Mouse (Mus musculus): Measurements from ENCODE around the gene Glipr1.
A peak's percentile ranks its signal among the peaks of the same experiment; 100 is the strongest.
"Not testable (repeated sequence)": the region's sequence is repeated elsewhere in the genome, so short reads cannot be mapped to it uniquely, and the experiment has no call there.

The Glipr1 gene

GRCm38 (mm10) chr10:112002544-112003215 is at the start of gene Glipr1:
Gene Glipr1, minus strand, starts transcription at chr10:112002631.
- DNase-seq (ENCODE audit: low spot score in 2 of 2): no peak

- DNase-seq (ENCODE audit: low spot score in 2 of 2): not testable (repeated sequence)
Measured at GRCm38 (mm10) chr10:112051956-112052355, 49.5 kb upstream of the Glipr1 start.

- DNase-seq (ENCODE audit: low spot score in 2 of 2): no peak
Measured at GRCm38 (mm10) chr10:112051220-112051619, 48.8 kb upstream of the Glipr1 start.

- not testable (repeated sequence) for DNase-seq (ENCODE audit: low spot score in 2 of 2)
Measured at GRCm38 (mm10) chr10:112044283-112044682, 41.9 kb upstream of the Glipr1 start.

GRCm38 (mm10) chr10:112043523-112043922 is 41.1 kb upstream of the Glipr1 start:
- DNase-seq (ENCODE audit: low spot score in 2 of 2): not testable (repeated sequence)

- DNase-seq (ENCODE audit: low spot score in 2 of 2): not testable (repeated sequence)
Measured at GRCm38 (mm10) chr10:112028689-112029088, 26.3 kb upstream of the Glipr1 start.

GRCm38 (mm10) chr10:112023585-112023984 is 21.2 kb upstream of the Glipr1 start:
- no peak for DNase-seq (ENCODE audit: low spot score in 2 of 2)

GRCm38 (mm10) chr10:112009511-112009910 is 7.1 kb upstream of the Glipr1 start:
- not testable (repeated sequence) for DNase-seq (ENCODE audit: low spot score in 2 of 2)

- DNase-seq (ENCODE audit: low spot score in 2 of 2): no peak
Measured at GRCm38 (mm10) chr10:112001756-112002520, 493 bp downstream of the Glipr1 start.

- no peak for DNase-seq (ENCODE audit: low spot score in 2 of 2)
Measured at GRCm38 (mm10) chr10:112001350-112001749, 1.1 kb downstream of the Glipr1 start.

- no peak for DNase-seq (ENCODE audit: low spot score in 2 of 2)
Measured at GRCm38 (mm10) chr10:112000568-112000967, 1.9 kb downstream of the Glipr1 start.

- no peak for DNase-seq (ENCODE audit: low spot score in 2 of 2)
Measured at GRCm38 (mm10) chr10:111999765-112000164, 2.7 kb downstream of the Glipr1 start.

GRCm38 (mm10) chr10:111997671-111998070 is 4.8 kb downstream of the Glipr1 start:
- DNase-seq (ENCODE audit: low spot score in 2 of 2): no peak

- DNase-seq (ENCODE audit: low spot score in 2 of 2): no peak
Measured at GRCm38 (mm10) chr10:111996911-111997347, 5.5 kb downstream of the Glipr1 start.

GRCm38 (mm10) chr10:111996549-111996904 is 5.9 kb downstream of the Glipr1 start:
- no peak for DNase-seq (ENCODE audit: low spot score in 2 of 2)

- no peak for DNase-seq (ENCODE audit: low spot score in 2 of 2)
Measured at GRCm38 (mm10) chr10:111995803-111996548, 6.5 kb downstream of the Glipr1 start.

- DNase-seq (ENCODE audit: low spot score in 2 of 2): no peak
Measured at GRCm38 (mm10) chr10:111986453-111986852, 16.0 kb downstream of the Glipr1 start.

GRCm38 (mm10) chr10:111983070-111983469 is 19.4 kb downstream of the Glipr1 start:
- DNase-seq (ENCODE audit: low spot score in 2 of 2): no peak

GRCm38 (mm10) chr10:111977584-111977983 is 24.8 kb downstream of the Glipr1 start:
- DNase-seq (ENCODE audit: low spot score in 2 of 2): peak; percentile 29 to 43

- peak; percentile 84 to 90 for DNase-seq (ENCODE audit: low spot score in 2 of 2)
Measured at GRCm38 (mm10) chr10:111972542-111973361, 29.7 kb downstream of the Glipr1 start, which contains the start of gene Krr1. Gene Krr1, plus strand, starts transcription at chr10:111972664.

GRCm38 (mm10) chr10:111971929-111972328 is 30.5 kb downstream of the Glipr1 start:
- DNase-seq (ENCODE audit: low spot score in 2 of 2): no peak

All from right cerebral cortex, postnatal 36 days (tissue).